Mouse (Mus musculus) liver, embryonic 11.5 days (tissue): ENCODE measurements around the gene Tpra1. TPM values are rescaled to one million over a fixed set of nuclear protein-coding genes. Genes with fewer than 3 reads are reported as not detected.

Experiments used
- ATAC-seq: fragments of 200-750 bp; cut with Nextera tagmentation; replicated peaks from 2 replicates; pipeline ENCODE4 v1.8.0; 2017; ENCODE audit warnings: moderate number of reproducible peaks, mild to moderate bottlenecking, moderate TSS enrichment, moderate library complexity; ENCODE audit not compliant: low FRiP score
- DNase-seq: peaks from one replicate; pipeline ENCODE4 v3.0.0-alpha.2; 2017; ENCODE audit warnings: low spot score
- H3K27ac ChIP-seq: fragments of 300-500 bp; sonication (generic); 2 replicates; pipeline ENCODE4 v1.5.1; 2014; ENCODE audit warnings: mild to moderate bottlenecking, low read depth, low read length, control low read depth
- H3K27me3 ChIP-seq: fragments of 300-500 bp; sonication (generic); replicated peaks from 2 replicates; pipeline ENCODE4 v1.6.1; 2014; ENCODE audit warnings: low read length, mixed read lengths; ENCODE audit not compliant: control insufficient read depth, insufficient read depth
- H3K36me3 ChIP-seq: fragments of 300-500 bp; sonication (generic); 2 replicates; pipeline ENCODE4 v1.6.1; 2014; ENCODE audit warnings: mild to moderate bottlenecking, low read length, moderate library complexity, mixed read lengths; ENCODE audit not compliant: control insufficient read depth, insufficient read depth
- H3K4me1 ChIP-seq: fragments of 300-500 bp; sonication (generic); replicated peaks from 2 replicates; pipeline ENCODE4 v1.6.1; 2014; ENCODE audit warnings: low read length, mixed read lengths; ENCODE audit not compliant: control insufficient read depth, insufficient read depth
- H3K4me2 ChIP-seq: fragments of 300-500 bp; sonication (generic); 2 replicates; pipeline ENCODE4 v1.6.1; 2014; ENCODE audit warnings: mild to moderate bottlenecking, control low read depth, moderate library complexity
- H3K4me3 ChIP-seq: fragments of 300-500 bp; sonication (generic); 2 replicates; pipeline ENCODE4 v1.5.1; 2014; ENCODE audit warnings: low read depth, low read length, control low read depth
- H3K9ac ChIP-seq: fragments of 300-500 bp; sonication (generic); 2 replicates; pipeline ENCODE4 v1.6.1; 2014; ENCODE audit warnings: low read depth, low read length, control low read depth
- H3K9me3 ChIP-seq: fragments of 300-500 bp; sonication (generic); 2 replicates; pipeline ENCODE4 v1.6.1; 2016; ENCODE audit warnings: low read length, inconsistent platforms, mixed read lengths; ENCODE audit not compliant: control insufficient read depth
- WGBS: fragments of 180-500 bp; shearing (Covaris S2); extraction: QIAGEN DNeasy Blood & Tissue Kit; methylation state at CpG from one replicate; pipeline ENCODE4 v1.1.7; 2014; 5-methylcytosine and 5-hydroxymethylcytosine counted together
- polyA plus RNA-seq: library from polyadenylated mRNA; unstranded; fragments of >200 nt; fragmentation: Nextera tagmentation; extraction: Ambion mirVana; gene quantifications from 2 replicates; pipeline ENCODE4 v1.2.1, GENCODE M21; 2014

Tpra1 gene
- polyA plus RNA-seq, 1 experiment from 2014 or later, result 56.7 TPM

DNA sequence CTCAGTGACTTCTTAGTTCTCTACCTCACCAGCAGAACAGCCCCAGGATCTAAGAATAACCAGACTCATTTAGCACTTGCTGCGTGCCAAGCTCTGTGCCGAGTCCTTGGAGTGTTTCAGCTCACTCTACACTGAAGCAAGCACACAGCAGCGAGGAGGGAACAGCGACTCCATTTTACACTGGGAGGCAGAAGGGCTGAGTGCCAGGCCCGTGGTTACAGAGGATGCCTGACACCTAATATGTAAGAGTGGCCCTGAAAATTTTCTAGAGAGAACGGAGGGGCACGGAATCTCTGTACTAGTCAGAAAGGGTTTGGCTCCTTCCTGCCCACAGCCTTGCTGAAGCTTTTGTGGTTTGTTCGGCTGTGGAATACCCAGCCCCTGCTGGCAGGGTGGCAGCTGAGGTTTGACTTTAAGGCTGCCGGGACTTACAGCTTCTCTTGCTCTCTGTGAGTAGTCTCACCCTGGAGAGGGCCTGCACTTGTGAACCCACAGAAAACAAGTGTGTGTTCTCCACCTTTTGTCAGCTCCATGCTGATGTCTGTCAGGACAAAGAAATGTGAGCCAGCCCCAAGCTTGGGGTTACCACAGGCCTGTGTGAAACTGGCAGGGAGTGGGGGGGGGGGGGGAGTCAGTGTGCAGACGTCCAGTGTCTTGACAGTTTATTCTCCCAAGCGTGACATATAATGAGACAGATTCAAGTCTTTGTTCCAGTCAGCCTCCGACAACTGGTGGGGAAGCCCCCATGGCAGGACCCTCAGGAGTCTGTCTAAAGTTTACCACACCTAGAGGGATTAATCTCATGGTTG, 37.4 kb downstream of the Tpra1 start:
- Histone ChIP-seq H3K27me3 (peaks cover 3% of the 10 kb centered on the region; the same call in 1 of the 2 replicates), H3K27ac (no peak overlapping the region), H3K9ac (no peak overlapping the region), H3K36me3 (no peaks in the 10 kb centered on the region), H3K9me3 (no peaks in the 10 kb centered on the region), H3K4me3 (no peak overlapping the region), H3K4me1 (no peaks in the 10 kb centered on the region), H3K4me2 (no peak overlapping the region)
- no peak for DNase-seq
- WGBS, result 55% methylated on average over 12 of the region's 12 CpGs
- ATAC-seq, result no peak

- DNase-seq (no peak), ATAC-seq (no peak)
- H3K27ac ChIP-seq, result no peak overlapping the region
- no peaks in the 10 kb centered on the region for H3K27me3 ChIP-seq
- H3K4me2 ChIP-seq, result no peak overlapping the region
- no peak overlapping the region for H3K4me3 ChIP-seq
- no peak overlapping the region for H3K9ac ChIP-seq
- WGBS, result 73% methylated on average over 9 of the region's 9 CpGs
- H3K9me3 ChIP-seq, result no peaks in the 10 kb centered on the region
- H3K36me3 ChIP-seq, result no peaks in the 10 kb centered on the region
- H3K4me1 ChIP-seq, result no peaks in the 10 kb centered on the region
Measured at GRCm38 (mm10) chr6:88940090-88940916, 38.3 kb downstream of the Tpra1 start.

GRCm38 (mm10) chr6:88941628-88942027, 39.6 kb downstream of the Tpra1 start:
- H3K4me3 ChIP-seq, result no peak overlapping the region
- ATAC-seq (no peak), DNase-seq (no peak)
- no peaks in the 10 kb centered on the region for H3K27me3 ChIP-seq
- no peaks in the 10 kb centered on the region for H3K4me1 ChIP-seq
- H3K9me3 ChIP-seq, result no peaks in the 10 kb centered on the region
- no peak overlapping the region for H3K9ac ChIP-seq
- H3K36me3 ChIP-seq, result no peaks in the 10 kb centered on the region
- WGBS, result 60% methylated on average over 4 of the region's 4 CpGs
- H3K27ac ChIP-seq, result no peak overlapping the region
- H3K4me2 ChIP-seq, result no peak overlapping the region

DNA sequence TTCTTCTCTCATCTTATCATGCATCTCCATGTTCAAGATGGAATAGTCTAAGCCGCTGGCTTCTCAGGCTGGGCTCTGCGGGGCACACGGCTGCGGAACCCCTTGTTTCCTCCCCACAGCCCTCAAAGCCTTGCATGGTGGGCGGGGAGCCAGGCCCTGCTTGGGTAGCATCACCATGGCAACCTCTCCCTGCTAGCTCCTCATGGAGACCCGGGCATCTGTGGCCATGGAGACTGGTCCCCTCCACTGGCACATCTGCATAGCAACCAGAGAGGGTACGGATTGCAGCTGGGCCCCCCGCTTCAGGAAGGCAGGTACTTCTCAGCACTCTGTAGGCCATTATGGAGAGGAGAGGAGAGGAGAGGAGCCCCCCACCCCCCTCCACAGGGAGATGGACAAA, 40.5 kb downstream of the Tpra1 start:
- Histone ChIP-seq H3K27me3 (no peaks in the 10 kb centered on the region), H3K9ac (no peak overlapping the region), H3K4me1 (no peaks in the 10 kb centered on the region), H3K4me3 (no peak overlapping the region), H3K9me3 (no peaks in the 10 kb centered on the region), H3K27ac (no peak overlapping the region), H3K4me2 (no peak overlapping the region), H3K36me3 (no peaks in the 10 kb centered on the region)
- whole genome bisulfite sequencing, result 61% methylated on average over 8 of the region's 8 CpGs
- ATAC-seq (no peak), DNase-seq (no peak)

DNA sequence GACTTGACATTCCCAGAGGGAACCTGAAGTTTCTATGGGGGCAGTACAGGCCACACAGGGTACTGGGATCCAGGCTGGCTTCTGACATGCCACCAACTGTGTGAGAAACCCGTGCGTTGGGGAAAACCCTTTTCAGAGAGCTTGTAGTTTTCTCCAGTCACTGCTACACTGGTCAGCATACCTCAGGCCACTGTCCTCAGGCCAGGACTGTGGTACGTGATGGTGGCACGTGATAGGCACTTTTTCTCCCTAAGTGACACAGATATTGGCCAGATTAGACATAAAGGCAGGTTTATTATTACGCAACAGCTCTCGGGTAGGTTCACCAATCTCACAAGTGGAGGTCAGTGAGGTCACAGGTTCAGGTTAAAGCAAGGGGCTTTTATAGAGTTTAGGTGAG, 41.6 kb downstream of the Tpra1 start:
- Histone ChIP-seq H3K9ac (no peak overlapping the region), H3K36me3 (no peaks in the 10 kb centered on the region), H3K4me2 (no peak overlapping the region), H3K27me3 (no peaks in the 10 kb centered on the region), H3K4me3 (no peak overlapping the region), H3K27ac (no peak overlapping the region), H3K4me1 (no peaks in the 10 kb centered on the region), H3K9me3 (no peaks in the 10 kb centered on the region)
- ATAC-seq (no peak), DNase-seq (no peak)
- 68% methylated on average over 6 of the region's 6 CpGs for WGBS

GRCm38 (mm10) chr6:88946442-88946841, 44.4 kb downstream of the Tpra1 start:
- no peak for ATAC-seq
- 80% methylated on average over 6 of the region's 6 CpGs for WGBS
- no peaks in the 10 kb centered on the region for H3K9me3 ChIP-seq

DNA sequence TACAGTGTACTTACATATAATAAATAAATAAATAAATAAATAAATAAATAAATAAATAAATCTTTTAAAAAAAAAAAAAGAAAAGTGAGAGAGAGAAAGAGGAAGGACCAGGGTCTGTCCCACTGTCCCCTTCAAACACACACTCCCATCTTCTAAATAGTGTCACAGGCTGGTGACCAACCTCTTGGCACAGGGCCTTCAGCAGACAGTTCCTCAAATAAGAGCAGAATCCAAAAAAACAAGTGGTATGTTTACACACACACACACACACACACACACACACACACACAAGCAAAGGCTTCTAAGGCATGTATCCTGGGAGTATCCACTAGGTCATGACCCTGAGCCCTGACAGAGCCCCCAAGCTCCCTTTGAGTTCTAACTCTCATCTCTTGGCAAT, 45.7 kb downstream of the Tpra1 start:
- H3K27me3 ChIP-seq, result no peaks in the 10 kb centered on the region
- ATAC-seq, result no peak

More at GRCm38 (mm10) chr6:88946442-88946841, 44.4 kb downstream of the Tpra1 start:
- Histone ChIP-seq H3K36me3 (no peaks in the 10 kb centered on the region), H3K27ac (no peak overlapping the region), H3K4me3 (no peak overlapping the region), H3K27me3 (no peaks in the 10 kb centered on the region), H3K4me1 (no peaks in the 10 kb centered on the region), H3K9ac (no peak overlapping the region), H3K4me2 (no peak overlapping the region)
- no peak for DNase-seq

DNA sequence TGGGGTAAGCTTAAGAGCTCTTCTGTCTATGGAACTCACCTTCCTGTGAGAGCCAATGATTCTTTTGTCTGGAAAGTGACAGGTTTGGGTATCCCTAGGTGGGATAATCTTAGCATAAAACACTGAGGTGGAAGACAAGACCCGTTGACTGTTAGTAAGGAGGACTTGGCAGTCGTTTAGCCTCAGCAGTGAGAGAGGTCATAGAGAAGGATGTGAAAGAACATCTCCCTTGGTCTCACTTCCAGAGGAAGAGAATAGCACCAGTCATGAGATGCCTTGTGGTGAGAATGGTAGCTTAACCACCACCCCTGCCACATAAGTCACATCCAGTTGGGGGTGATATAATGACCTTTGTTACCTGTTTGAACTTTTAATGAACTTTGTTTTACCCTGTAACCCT, 54.7 kb downstream of the Tpra1 start:
- H3K4me2 ChIP-seq, result no peak overlapping the region
- H3K27me3 ChIP-seq, result no peaks in the 10 kb centered on the region
- H3K27ac ChIP-seq, result no peak overlapping the region
- no peak for DNase-seq
- H3K4me3 ChIP-seq, result no peak overlapping the region
- H3K36me3 ChIP-seq, result no peaks in the 10 kb centered on the region
- 78% methylated on average over 2 of the region's 2 CpGs for WGBS
- H3K4me1 ChIP-seq, result no peaks in the 10 kb centered on the region
- no peak for ATAC-seq
- no peaks in the 10 kb centered on the region for H3K9me3 ChIP-seq
- no peak overlapping the region for H3K9ac ChIP-seq

More for the DNA sequence above, 45.7 kb downstream of the Tpra1 start:
- no peak overlapping the region for H3K9ac ChIP-seq
- H3K9me3 ChIP-seq, result no peaks in the 10 kb centered on the region
- H3K36me3 ChIP-seq, result no peaks in the 10 kb centered on the region
- H3K4me1 ChIP-seq, result no peaks in the 10 kb centered on the region
- H3K4me3 ChIP-seq, result no peak overlapping the region
- no peak overlapping the region for H3K4me2 ChIP-seq
- DNase-seq, result no peak
- H3K27ac ChIP-seq, result no peak overlapping the region
